Mouse (Mus musculus) brain, embryonic 14.5 days (tissue): Measurements from ENCODE around the gene Wfdc15b.

Source experiments
- CTCF ChIP-seq: fragments of 200-500 bp; IDR thresholded peaks from 2 replicates; pipeline ENCODE4 v1.5.1; 2012; ENCODE audit warnings: inconsistent platforms, mild to moderate bottlenecking, moderate library complexity, borderline replicate concordance; ENCODE audit not compliant: insufficient read depth, insufficient read length; ENCODE audit errors: extremely low read depth
- POLR2A ChIP-seq: fragments of 200-500 bp; IDR thresholded peaks from 2 replicates; pipeline ENCODE4 v1.6.1; 2012; ENCODE audit warnings: mild to moderate bottlenecking, inconsistent platforms, borderline replicate concordance; ENCODE audit not compliant: poor library complexity, insufficient read depth, insufficient read length, severe bottlenecking; ENCODE audit errors: extremely low read depth

- TF ChIP-seq CTCF, result peak; percentile 60; the same call in 1 of the 2 replicates
- TF ChIP-seq POLR2A, result no peak
Measured at GRCm38 (mm10) chr2:164188722-164189121, 32.7 kb downstream of the Wfdc15b start.
